Mouse (Mus musculus) thymus, adult 2 months (tissue): Measurements from ENCODE around the gene Tuba3b.

Experiments
- CTCF ChIP-seq: fragments of 200-500 bp; IDR thresholded peaks from 2 replicates; pipeline ENCODE4 v1.5.1; 2012; ENCODE audit warnings: mild to moderate bottlenecking, control low read depth, low read length, moderate library complexity, borderline replicate concordance; ENCODE audit not compliant: control insufficient read depth, poor library complexity, insufficient read depth; ENCODE audit errors: extremely low read depth
- POLR2A ChIP-seq: fragments of 200-500 bp; IDR thresholded peaks from 2 replicates; pipeline ENCODE4 v1.6.1; 2012; ENCODE audit warnings: mild to moderate bottlenecking, low read length, control low read depth, moderate library complexity; ENCODE audit not compliant: control insufficient read depth, poor library complexity, insufficient read depth; ENCODE audit errors: extremely low read depth

GRCm38 (mm10) chr6:145612611-145613010 is 2.9 kb upstream of the Tuba3b start:
- TF ChIP-seq POLR2A (no peak), CTCF (no peak)
